Mouse (Mus musculus) erythroblast, embryonic 14.5 days (primary cell): ENCODE measurements around the gene Sgms2.

Experiments used
- GATA1 ChIP-seq: IDR thresholded peaks from 2 replicates; pipeline ENCODE4 v1.6.1; 2012; ENCODE audit warnings: low read length, inconsistent platforms, mixed read lengths
- TAL1 ChIP-seq: IDR thresholded peaks from 3 replicates; pipeline ENCODE4 v1.6.1; 2012; ENCODE audit warnings: low read length, inconsistent platforms, mixed read lengths

DNA sequence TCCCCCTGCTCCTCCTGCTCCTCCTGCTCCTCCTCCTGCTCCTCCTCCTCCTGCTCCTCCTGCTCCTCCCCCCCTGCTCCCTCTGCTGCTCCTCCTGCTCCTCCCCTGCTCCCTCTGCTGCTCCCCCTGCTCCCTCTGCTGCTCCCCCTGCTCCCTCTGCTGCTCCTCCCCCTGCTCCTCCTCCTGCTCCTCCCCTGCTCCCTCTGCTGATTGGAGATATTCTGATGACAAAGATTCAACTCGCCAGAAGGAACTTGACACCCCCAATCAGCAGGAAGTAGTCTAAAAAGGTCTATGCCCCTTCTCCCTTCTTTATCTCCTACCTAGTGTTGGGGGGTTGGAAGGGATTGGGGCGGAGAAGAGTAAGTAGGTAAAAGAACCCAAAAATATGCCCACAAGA lies 173.0 kb downstream of the Sgms2 start:
- no peak for TF ChIP-seq GATA1
- TF ChIP-seq TAL1 = no peak
